Mouse (Mus musculus): Measurements from ENCODE around the gene Sypl.
A peak's percentile ranks its signal among the peaks of the same experiment; 100 is the strongest.

Gene Sypl

GRCm38 (mm10) chr12:32944884-32945454 lies 8.7 kb upstream of the Sypl start:
- DNase-seq: no peak

DNA sequence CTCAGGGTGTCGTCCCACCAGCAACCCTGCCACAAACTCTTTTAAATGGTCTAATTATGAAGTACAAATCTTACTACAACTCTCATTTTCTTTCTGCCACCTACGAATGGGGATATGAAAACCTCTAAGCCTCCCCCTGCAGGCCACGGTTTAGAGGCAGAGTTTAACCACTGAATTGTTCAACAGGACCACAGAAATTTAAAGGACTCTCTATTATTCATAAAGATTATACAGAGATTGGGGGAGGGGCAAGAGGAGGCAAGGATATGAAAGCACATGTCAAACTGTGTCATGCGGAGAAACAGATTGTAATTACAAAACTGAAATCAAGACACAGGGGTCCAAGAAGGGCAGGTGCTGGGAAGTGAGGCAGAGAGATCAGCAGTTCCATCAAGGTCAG lies 7.3 kb upstream of the Sypl start:
- no peak for DNase-seq

GRCm38 (mm10) chr12:32952416-32952815 lies 1.3 kb upstream of the Sypl start:
- peak; percentile 74 for DNase-seq

DNA sequence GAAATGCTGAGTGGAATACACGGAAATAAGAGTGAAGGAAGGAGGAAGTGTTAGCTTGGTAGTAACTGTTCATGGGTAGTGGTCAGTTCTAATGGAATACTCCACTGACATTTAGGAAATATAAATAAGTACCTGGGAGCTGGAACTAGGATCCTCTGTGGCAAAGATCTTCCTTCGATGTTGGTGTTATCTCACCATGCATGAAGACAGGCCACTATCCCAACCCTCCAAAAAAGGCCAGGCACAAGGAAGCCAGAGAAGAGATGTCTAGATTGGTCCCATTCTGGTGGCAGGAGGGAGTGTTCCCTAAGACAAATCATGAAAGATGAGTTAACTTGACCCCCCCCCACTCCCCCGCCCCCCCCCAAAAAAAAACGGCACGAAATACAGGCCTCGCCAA lies 625 bp upstream of the Sypl start:
- peak; percentile 14 for DNase-seq

DNA sequence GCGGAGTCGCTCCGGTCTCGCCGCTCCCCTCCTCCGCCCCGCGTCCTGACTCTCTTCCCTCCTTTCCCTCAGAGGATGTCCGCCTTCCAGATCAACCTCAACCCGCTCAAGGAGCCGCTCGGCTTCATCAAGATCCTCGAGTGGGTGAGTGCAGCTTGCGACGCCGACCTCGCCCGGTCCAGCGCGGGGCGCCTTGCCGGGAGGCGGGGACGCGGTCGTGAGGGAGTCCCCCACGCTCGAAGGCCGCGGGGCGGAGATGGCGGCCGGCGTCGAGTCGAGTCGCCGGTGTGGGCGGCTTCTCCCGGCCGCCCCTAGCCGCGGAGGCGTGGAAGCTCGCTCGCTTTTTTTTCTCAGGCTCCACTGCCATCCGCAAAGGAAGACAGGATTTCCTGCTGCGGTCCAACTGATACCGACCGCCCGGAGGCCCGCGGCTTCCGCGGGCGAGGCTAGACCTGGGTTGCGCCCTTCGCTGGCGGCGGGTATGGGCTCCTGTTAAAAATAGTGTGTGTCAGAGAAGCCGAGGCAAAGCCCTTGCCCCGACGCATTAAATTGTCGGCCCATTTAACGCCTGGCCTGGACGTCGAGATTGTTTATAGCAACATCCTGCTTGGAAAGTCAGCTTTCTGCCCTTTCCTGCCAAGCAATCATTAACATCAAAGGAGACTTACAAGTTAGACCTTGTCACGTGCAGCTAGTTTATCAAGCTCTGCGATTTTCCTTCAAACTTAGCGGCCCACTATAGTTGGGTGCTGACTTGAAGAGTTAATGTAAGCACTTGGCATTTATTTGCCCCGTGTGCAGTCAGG lies 728 bp downstream of the Sypl start:
- DNase-seq: peak; percentile 77

DNA sequence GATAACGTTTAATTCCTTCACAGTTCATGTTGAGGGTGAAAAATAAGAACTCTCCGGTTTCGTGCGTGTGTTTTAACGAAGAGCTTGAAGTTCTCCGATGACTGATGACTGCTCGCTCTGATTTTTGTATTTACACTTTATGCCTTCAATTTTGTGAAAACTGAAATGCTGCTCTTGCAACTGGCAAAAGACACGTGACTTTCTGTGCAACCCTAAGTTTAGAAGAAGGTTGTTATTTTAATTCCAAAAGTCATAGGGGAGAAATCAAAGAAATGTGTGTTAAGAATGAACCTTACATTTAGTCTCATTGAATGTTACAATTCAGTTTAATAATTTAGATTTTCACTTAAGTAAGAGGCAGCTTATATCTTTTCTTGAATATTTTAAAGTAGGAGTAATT lies 1.3 kb downstream of the Sypl start:
- DNase-seq: no peak

DNA sequence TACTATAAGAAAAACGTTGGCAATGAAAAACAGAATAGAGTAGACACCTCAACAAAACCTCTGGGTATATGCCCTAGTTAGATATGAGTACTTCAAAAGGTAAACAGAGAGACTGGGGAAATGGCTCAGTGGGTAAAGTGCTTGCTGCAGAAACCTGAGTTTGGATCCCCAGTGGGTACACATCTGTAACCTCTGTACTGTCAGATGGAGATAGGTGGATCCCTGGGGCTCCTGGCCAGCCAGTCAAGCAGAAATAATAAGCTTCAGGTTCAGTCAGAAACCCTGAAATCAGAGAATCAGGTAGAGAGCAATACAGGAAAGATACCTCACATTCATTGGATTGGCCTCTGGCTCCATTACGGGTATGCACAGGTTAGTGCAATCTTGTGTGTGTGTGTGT lies 3.5 kb downstream of the Sypl start:
- DNase-seq: peak; percentile 24

- DNase-seq: no peak
Observed at GRCm38 (mm10) chr12:32962132-32962531, 8.4 kb downstream of the Sypl start.

DNA sequence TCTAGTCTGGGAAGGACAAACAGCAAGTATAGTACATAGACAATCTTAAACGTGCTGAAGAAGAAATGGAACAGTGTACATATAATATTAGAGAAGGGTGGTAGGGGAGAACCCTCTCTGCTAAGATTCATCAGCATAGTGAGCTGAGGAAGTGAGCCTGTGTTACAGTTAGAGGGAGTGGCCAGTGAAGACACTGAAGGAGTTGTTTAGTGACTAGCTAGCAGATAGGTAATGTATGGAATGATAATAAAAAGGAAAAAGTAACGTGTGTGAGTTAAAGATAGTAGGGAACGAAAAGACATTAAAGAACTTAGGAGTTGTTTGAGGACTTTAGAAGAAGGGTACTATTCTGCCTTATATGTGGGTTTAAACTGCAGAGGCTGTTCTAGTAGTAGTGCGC lies 10.2 kb downstream of the Sypl start:
- no peak for DNase-seq

- DNase-seq: no peak
Observed at GRCm38 (mm10) chr12:32972287-32972686, 18.6 kb downstream of the Sypl start.

DNA sequence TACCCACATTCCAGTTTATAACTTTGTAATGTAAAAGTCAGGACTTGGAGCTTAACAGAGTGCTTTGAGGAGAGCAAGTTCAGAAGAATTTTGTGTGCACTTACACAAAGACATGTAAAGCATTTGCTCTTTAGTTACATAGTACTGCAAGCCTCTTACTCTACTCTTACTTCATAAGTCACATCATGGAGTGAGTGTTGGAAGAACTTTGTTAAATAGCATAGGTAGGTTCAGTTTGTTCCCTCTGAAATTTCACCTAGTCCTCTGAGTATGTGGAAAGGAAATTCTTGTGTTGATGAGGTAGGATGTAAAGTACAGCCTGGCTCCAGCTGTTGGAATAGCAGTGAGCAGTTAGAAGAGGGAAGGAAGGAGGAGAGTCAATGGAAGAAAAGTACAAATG lies 21.2 kb downstream of the Sypl start:
- no peak for DNase-seq

GRCm38 (mm10) chr12:32975501-32975900 lies 21.8 kb downstream of the Sypl start:
- DNase-seq: no peak

GRCm38 (mm10) chr12:32982631-32983030 lies 28.9 kb downstream of the Sypl start:
- DNase-seq: no peak

- DNase-seq: no peak
Observed at GRCm38 (mm10) chr12:32983081-32983480, 29.4 kb downstream of the Sypl start.

- no peak for DNase-seq
Observed at GRCm38 (mm10) chr12:32986284-32986683, 32.6 kb downstream of the Sypl start.

DNA sequence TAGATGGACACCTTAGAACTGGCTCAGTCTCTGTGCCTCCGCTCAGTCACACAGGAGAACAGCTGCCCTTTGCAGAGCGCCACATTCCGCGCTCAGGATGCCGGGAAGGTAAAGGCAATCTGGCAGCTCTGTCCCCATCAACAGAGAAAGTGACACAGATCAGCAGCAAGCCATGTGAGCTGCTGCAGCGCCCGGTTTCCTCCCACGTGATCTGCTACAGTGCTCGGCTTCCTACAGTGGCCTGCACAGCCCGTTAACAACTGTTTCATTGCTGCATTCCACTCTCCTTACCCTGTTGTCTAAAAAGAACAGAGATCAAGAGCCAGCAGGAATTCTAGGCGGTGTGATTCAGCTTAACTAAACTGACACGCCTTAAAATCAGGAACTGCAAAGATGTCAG lies 36.0 kb downstream of the Sypl start:
- DNase-seq: peak; percentile 33

DNA sequence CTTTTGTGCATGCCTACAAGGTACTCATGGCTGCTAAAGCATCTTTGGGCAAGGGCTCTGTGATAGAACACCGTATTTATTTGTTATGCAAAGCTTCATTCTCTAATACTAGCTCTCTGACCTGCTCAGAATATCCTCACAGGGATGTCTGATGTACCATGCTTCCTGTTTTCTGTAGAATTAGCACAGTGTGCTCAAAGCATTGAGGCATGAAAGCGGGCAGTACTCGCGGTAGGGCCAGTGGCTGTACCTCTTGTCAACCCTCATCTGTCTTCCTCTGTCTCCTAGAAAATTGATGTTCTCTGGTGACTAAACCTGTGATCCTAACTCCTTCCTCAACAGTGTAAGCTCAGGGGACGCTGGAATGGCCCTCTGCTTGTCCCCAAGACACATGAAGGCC lies 40.4 kb downstream of the Sypl start:
- no peak for DNase-seq

DNA sequence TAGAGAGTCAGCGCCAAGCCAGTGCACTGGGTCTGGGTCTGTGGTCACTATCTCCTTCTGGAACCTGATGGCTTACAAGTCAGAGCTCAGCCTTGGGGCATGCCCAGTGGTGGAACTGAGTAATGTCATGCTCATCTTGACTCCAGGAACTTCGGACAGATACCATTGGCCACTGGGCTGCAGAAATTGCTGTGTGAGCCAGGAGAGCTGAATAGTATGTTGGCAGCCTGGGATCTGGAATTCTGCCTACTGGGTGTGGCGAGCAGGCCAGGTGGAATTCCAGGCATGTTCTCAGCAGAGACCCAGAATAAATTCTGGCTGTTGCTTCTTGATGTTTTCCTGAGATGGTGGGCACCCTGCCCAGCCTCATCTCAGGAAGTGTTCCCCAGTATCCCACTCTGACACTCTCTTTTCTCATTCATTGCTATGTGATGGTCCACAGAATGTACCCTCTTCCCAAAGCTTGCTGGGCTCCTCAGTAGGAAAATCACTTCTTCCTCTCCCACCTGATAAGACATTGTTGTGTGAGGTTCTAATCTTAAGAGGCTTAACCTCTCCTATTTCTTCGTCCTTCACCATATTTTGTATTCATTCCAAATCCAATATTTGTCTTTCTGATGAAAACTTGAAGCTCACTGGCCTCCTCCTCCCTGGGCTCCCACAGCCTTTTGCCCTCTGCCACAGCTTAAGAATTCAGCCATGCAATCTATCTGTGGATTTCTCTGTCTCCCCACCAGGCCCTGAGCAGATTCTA lies 41.6 kb downstream of the Sypl start:
- DNase-seq: no peak

DNA sequence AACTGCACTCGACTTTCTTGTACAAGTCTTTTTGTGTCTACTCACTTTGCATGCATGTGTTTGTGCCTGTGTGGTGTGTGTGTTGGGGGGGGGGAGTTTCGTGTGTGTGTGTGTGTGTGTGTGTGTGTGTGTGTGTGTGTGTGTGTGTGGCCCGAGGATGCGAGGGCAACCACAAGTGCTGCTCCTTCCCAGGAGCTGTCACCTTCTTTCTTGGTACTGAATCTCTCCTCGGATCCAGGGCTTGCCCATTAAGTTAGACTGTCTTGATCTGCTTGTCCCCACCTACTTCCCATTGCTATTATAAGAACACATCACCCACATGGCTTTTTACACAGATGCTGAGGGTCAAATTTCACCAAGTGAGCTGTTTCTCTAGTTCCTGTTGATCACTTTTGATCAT lies 45.1 kb downstream of the Sypl start:
- DNase-seq: no peak

DNA sequence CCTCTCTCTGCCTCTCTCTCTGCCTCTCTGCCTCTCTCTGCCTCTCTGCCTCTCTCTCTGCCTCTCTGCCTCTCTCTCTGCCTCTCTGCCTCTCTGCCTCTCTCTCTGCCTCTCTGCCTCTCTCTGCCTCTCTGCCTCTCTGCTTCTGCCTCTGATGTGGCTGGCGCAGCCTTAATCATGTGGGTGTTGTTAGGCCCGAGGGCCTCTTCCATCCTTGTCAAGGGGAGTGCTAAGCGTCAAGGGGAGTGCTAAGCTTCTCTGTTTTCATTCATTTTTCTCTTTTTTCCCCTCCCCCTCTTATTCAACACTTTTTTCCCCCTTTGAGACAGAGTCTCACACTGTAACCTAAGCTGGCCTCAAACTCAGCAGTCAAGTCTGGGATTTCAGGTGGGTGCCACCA lies 46.1 kb downstream of the Sypl start:
- peak; percentile 50 for DNase-seq

- DNase-seq: no peak
Observed at GRCm38 (mm10) chr12:33000402-33000801, 46.7 kb downstream of the Sypl start.

GRCm38 (mm10) chr12:33003339-33003965 lies 49.8 kb downstream of the Sypl start:
- no peak for DNase-seq

GRCm38 (mm10) chr12:33005858-33006257 lies 52.2 kb downstream of the Sypl start:
- no peak for DNase-seq

DNA sequence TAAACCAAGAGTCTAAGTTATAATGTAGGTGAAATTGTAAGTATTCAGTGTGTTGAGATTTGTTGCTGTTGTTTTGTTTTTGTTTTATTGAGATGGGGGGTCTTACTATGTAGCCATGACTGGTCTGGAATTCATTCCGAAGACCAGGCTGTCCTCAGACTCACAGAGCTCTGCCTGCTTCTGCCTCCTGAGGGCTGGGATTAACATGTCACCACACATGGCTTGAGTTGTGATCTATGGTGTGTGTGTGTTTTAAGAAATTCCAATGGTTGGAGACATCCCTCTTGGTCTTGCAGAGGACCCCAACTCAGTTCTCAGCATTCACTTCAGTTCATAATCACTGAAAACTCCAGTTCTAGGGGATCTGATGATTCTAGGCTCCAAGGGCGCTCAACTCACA lies 53.5 kb downstream of the Sypl start:
- DNase-seq: no peak

Measured in thymus, postnatal 14 days (tissue).